Mouse (Mus musculus) CD4-positive naive resting alpha-beta T cell, adult 76 days (primary cell): ENCODE results near the gene Itgad. TPM values are rescaled to one million over a fixed set of nuclear protein-coding genes. Genes with fewer than 3 reads are reported as not detected.

Source experiments
- total RNA-seq: library from RNA; stranded (reverse); gene quantifications from one replicate; pipeline ENCODE4 v1.2.4, GENCODE M21; 2023

The Itgad gene
- 5.0 TPM for total RNA-seq

DNA sequence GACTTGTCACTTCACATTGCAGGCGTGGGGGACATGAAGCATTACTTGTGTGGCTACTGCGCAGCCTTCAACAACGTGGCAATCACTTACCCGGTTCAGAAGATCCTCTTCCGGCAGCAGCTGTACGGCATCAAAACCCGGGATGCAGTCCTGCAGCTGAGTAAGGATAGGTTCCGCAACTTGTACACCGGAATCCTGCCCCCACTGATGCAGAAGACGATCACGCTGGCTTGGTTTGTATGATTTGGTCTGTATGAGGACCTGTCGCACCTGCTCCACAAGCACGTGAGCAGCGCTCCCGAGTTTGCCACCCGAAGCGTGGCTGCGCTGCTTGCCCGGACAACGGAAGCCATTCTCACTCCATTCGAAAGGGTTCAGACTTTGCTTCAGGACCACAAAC lies at the start of gene Itgad:
Gene Itgad (plus strand): TSS at position 301 of the 400 bp plus-strand sequence.

DNA sequence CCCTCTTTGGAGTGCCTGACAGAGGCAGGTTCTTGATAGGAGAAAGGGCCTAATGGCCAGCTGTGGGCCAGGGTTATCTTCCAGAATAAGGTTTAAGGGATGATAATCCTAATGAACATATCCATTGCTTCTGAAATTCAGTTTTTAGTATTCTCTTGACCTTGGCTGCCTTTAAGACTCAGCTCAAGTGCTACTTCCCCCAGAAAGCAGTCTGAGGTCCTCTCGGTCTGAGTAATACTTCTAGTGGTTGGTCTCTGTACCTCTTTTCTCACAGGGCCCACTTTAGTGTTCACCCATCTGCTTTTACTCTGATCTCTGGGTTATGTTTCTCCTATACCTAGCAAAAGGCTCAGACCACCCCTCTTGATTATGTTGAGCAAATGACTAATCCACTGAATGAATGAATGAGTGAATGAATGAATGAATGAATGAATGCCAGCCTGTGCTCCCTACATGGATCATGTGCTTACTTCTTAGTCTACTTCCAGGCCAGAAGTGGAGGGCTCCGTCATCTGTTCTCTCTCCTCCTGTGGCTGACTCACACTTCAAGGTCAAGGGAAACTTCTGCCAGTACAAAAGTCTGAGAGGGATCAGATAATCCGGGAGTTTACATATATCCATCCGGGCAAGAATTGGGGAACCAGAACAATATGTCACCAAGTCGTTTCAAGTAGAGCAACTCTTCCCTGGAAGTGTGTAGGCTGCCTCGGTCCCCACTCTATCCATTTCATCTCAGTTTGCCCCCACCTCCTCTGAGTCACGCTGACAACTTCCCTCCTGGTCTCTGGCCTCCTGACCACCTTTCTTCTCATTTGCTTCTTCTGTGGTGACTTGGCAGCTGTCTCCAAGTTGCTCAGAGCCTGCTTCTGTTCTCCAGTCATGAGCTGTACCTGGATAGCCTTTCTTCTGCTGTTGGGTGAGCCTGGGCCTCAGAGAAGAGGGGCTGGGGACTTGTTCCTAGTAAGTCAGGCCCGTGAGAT lies 25.1 kb upstream of the Itgad start, which contains the start of gene Itgax:
Gene Itgax (plus strand): TSS at position 807 of the 980 bp plus-strand sequence.

DNA sequence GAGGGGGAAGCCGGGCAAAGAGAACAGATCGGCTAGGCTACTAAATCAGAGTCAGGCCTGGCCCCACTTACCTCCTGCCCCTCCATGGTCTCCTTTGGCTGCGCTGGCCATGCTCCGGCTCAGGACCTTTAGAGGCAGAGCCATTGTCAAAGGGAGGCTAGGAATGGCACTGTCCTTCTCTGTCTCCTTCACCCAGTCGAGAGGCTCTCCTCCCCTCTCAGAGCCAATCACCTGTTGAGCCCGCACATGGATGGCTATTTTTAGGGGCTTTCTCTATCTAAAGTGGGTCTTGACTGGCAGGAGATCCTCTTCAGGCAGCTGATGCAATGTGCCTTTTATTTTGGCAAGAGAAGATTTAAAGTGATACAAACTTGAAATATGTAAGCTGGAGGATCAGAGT lies 52.0 kb downstream of the Itgad start, which contains the start of gene Cox6a2:
Gene Cox6a2 (minus strand): TSS at position 236 of the 400 bp plus-strand sequence.

DNA sequence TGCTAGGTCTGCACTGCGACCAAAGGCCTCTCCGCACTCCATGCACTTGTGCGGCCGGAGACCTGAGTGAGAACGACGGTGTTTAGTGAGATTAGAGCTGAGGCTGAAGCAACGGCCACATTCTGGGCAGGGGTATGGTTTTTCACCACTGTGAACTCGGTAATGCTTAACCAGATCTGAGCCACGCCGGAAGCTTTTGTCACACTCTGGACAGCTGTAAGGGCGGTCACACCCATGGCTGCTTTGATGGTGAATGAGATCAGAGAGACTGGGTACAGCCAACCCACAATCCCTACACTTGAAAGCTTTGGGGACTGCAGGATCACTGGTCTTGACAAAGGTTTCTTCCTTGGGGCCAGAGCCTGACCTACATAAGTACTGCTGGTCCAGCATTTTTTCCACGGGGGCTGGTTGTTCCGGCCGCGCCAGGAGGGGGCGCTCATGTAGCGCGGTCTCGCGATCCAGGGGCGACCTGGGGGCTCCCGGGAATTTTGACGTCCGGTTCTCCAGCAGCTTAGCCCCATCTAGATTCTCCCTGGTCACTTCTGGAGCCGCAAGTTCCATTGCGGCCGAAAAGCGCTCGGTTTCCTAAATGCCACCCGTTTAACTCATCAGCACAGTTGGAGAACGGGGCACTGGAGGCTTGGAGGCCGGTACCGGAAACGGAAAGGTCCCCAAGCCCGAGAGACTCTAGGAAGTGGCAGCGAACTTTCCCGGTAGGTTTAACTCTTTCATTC lies 82.8 kb downstream of the Itgad start, which contains the start of gene Armc5:
Gene Armc5 (plus strand): TSS at position 487 of the 737 bp plus-strand sequence.

DNA sequence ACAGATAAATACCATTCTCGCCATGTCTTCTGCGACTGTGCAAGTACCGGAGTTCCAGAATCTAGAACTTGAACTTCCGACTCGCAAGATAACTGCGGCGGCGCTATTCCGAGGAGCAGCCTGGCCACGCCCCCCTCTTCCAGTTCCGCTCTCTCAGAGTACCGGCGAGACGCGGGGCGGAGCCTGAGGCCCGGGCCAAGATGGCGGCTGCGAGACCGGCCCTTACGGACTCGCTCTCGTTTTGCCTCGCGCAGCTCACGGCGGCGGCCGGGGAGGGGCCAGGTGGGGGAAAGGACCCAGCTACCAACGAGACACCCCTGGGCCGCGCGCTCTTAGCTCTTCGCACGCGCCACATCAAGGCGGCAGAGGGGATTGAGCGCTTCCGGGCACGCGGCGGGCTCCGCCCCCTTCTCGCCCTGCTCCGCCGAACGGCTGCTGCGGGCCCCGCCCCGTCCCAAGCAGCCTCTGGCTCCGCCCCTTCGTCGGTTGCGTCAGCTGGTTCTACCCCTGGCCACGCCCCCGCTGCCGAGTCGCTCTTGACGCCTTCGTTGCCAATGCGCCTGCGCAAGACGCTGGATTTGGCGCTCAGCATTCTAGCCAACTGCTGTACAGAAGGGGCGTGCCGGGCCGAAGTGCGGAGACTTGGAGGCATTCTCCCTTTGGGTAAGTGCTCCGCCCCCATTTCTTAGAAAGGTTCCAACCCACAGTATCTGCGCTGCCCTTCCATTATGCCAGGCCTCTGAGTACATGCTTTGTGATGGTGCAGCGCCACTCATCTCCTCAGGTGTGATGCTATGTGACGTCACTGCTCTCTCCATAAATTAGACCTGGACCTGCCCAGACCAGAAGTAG lies 84.0 kb downstream of the Itgad start, which contains the start of gene 9130023H24Rik:
Gene 9130023H24Rik (minus strand): TSS at position 105 of the 852 bp plus-strand sequence.

DNA sequence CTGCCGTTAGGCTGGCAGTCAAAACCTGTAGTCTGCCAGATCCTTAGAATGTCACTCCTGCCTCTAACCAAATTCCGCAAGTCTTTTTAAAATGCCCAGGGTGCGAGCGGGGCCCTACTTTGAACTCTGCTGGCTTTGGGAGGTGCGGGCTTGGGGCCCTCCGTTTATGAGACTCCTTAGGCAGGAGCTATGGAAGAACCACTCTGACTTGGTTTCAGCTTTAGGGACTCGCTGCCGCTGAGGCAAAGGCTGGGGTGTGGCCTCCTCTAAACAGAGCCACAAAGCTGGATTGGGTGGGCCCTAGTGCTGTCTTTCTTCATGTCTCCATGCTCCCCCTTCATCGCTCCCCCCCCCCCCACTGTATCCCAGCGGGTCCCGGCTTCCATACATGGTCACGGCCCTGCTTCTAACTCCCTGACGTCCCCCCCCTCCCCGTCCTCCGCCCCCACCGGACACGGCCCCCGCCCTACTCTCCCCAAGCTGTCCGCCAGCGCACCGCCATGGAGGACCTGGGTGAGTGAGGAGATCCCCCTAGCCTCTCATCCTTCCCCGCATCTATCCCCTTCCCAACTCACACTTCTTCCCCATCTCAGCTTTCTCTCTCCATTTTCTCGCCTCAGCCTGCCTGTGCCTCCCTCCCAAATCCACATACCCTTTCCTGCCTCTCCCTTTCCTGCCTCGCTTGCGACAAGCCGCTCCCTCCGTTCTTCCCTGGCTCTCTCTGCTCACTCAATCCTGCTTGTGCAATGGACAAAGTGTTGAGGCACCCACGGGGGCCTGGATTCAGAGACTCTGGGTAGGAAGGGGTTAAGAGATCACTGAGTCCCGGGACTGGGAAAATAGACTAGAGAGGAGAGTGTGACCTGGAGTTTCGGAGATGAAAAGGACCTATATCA lies 92.6 kb downstream of the Itgad start, which contains the start of gene Tgfb1i1:
Gene Tgfb1i1 (plus strand): TSS at position 317 of the 896 bp plus-strand sequence.

DNA sequence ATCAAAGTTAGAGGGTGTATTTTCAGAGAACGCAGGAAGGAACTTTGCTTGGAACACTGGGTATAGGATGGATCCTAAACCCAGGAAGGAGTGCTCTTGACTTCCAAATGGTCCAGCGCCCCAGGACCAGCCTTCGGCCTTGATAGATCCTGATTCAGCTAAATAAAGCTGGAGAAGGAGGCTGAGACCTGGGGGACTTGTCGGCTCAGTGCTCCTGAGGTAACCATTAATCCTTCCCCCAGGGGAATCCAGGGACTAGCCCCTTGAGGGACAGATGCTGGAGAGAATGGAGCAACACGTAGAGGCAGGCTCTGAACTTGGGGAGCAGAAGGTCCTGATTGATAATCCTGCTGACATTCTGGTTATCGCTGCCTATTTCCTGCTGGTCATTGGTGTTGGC lies 111.2 kb downstream of the Itgad start, which contains the start of gene Slc5a2:
Gene Slc5a2 (plus strand): TSS at position 247 of the 400 bp plus-strand sequence.

Other genes starting within 250 kb of the Itgad start
- gene Kat8, start 241.9 kb upstream of the Itgad start, total RNA-seq, result 40.6 TPM
- gene Prss8, start 224.3 kb upstream of the Itgad start, total RNA-seq, result not detected
- gene Prss36, start 207.7 kb upstream of the Itgad start, total RNA-seq, result 1.7 TPM
- 1,107 TPM for gene Fus, start 186.9 kb upstream of the Itgad start, total RNA-seq
- gene Pycard, start 160.5 kb upstream of the Itgad start, total RNA-seq, result 47.8 TPM
- 0.35 TPM for gene Trim72, start 150.4 kb upstream of the Itgad start, total RNA-seq
- gene Itgam, start 91.7 kb upstream of the Itgad start, total RNA-seq, result 5.3 TPM
- gene Gm49368, start 91.7 kb upstream of the Itgad start, total RNA-seq, result not detected
- 3.9 TPM for gene Itgax, start 24.8 kb upstream of the Itgad start, total RNA-seq
- gene Cox6a2, start 52.0 kb downstream of the Itgad start, total RNA-seq, result not detected
- gene Armc5, start 83.0 kb downstream of the Itgad start, total RNA-seq, result 34.0 TPM
- gene 9130023H24Rik, start 83.7 kb downstream of the Itgad start, total RNA-seq, result 4.4 TPM
- 2.7 TPM for gene Tgfb1i1, start 92.4 kb downstream of the Itgad start, total RNA-seq
- gene Slc5a2, start 111.3 kb downstream of the Itgad start, total RNA-seq, result not detected
- 23.5 TPM for gene BC017158, start 143.8 kb downstream of the Itgad start, total RNA-seq